Mouse (Mus musculus): ENCODE data around the gene Slc47a1. TPM values are rescaled to one million over a fixed set of nuclear protein-coding genes. Genes with fewer than 3 reads are reported as not detected.
"Not testable (repeated sequence)": the region's sequence is repeated elsewhere in the genome, so short reads cannot be mapped to it uniquely, and the experiment has no call there.

The Slc47a1 gene
- polyA plus RNA-seq, 1 experiment from 2014 or later, result 9.1 TPM

GRCm38 (mm10) chr11:61316864-61317263, 61.3 kb downstream of the Slc47a1 start:
- Histone ChIP-seq H3K27me3 (ENCODE audit: control insufficient read depth, insufficient read depth, low read length) (peaks cover 3% of the 10 kb centered on the region; the same call in 1 of the 2 replicates), H3K4me3 (ENCODE audit: low read length) (no peak overlapping the region), H3K4me2 (replicated peaks; ENCODE audit: low read depth, low read length) (no peak overlapping the region), H3K36me3 (ENCODE audit: control insufficient read depth, insufficient read depth, low read length) (no peaks in the 10 kb centered on the region), H3K9ac (ENCODE audit: low read depth, low read length) (no peak overlapping the region), H3K9me3 (ENCODE audit: control insufficient read depth, low read length) (no peaks in the 10 kb centered on the region), H3K4me1 (ENCODE audit: control insufficient read depth, insufficient read depth, low read length) (peaks cover 6% of the 10 kb centered on the region; the same call in 1 of the 2 replicates), H3K27ac (ENCODE audit: low read depth, low read length) (no peak overlapping the region)
- WGBS, result 64% methylated on average over 2 of the region's 2 CpGs
- ATAC-seq (ENCODE audit: low FRiP score, low TSS enrichment), result no peak

- 53% methylated on average over 7 of the region's 7 CpGs for WGBS
- peaks cover 6% of the 10 kb centered on the region; the same call in 1 of the 2 replicates for H3K9me3 ChIP-seq (ENCODE audit: control insufficient read depth, low read length)
- H3K4me3 ChIP-seq (ENCODE audit: low read length), result no peak overlapping the region
- no peak overlapping the region for H3K27ac ChIP-seq (ENCODE audit: low read depth, low read length)
- no peak overlapping the region for H3K9ac ChIP-seq (ENCODE audit: low read depth, low read length)
- no peak for ATAC-seq (ENCODE audit: low FRiP score, low TSS enrichment)
- no peaks in the 10 kb centered on the region for H3K4me1 ChIP-seq (ENCODE audit: control insufficient read depth, insufficient read depth, low read length)
- H3K4me2 ChIP-seq (replicated peaks; ENCODE audit: low read depth, low read length), result no peak overlapping the region
- H3K36me3 ChIP-seq (ENCODE audit: control insufficient read depth, insufficient read depth, low read length), result no peaks in the 10 kb centered on the region
- H3K27me3 ChIP-seq (ENCODE audit: control insufficient read depth, insufficient read depth, low read length), result no peaks in the 10 kb centered on the region
Observed at GRCm38 (mm10) chr11:61310321-61310720, 67.8 kb downstream of the Slc47a1 start.

GRCm38 (mm10) chr11:61309831-61310230, 68.3 kb downstream of the Slc47a1 start:
- Histone ChIP-seq H3K27ac (ENCODE audit: low read depth, low read length) (no peak overlapping the region), H3K4me3 (ENCODE audit: low read length) (no peak overlapping the region), H3K36me3 (ENCODE audit: control insufficient read depth, insufficient read depth, low read length) (no peaks in the 10 kb centered on the region), H3K9me3 (ENCODE audit: control insufficient read depth, low read length) (peaks cover 8% of the 10 kb centered on the region; the same call in 1 of the 2 replicates), H3K9ac (ENCODE audit: low read depth, low read length) (no peak overlapping the region), H3K4me1 (ENCODE audit: control insufficient read depth, insufficient read depth, low read length) (no peaks in the 10 kb centered on the region), H3K4me2 (replicated peaks; ENCODE audit: low read depth, low read length) (no peak overlapping the region), H3K27me3 (ENCODE audit: control insufficient read depth, insufficient read depth, low read length) (no peaks in the 10 kb centered on the region)
- ATAC-seq (ENCODE audit: low FRiP score, low TSS enrichment), result no peak
- 61% methylated on average over 12 of the region's 12 CpGs for WGBS

DNA sequence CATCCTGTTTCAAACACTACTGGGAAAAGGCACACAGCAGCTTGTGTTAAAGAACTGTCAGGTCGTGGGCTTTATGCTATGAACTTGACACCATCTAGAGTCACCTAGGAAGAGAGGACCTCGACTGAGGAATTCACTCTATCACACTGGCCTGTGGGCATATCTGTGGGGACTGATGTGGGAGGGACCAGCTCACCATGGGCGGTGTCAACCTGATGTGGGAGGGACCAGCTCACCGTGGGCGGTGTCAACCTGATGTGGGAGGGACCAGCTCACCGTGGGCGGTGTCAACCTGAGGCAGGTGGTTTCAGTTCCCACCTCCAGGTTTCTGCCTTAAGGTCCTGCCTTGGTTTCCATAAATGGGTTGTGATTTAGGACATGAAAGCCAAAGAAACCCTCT, 70.3 kb downstream of the Slc47a1 start:
- no peaks in the 10 kb centered on the region for H3K27me3 ChIP-seq (ENCODE audit: control insufficient read depth, insufficient read depth, low read length)
- ATAC-seq (ENCODE audit: low FRiP score, low TSS enrichment), result no peak; the same call in 1 of the 2 replicates
- H3K9ac ChIP-seq (ENCODE audit: low read depth, low read length), result no peak overlapping the region
- 37% methylated on average over 7 of the region's 7 CpGs for WGBS
- H3K36me3 ChIP-seq (ENCODE audit: control insufficient read depth, insufficient read depth, low read length), result no peaks in the 10 kb centered on the region
- no peaks in the 10 kb centered on the region for H3K4me1 ChIP-seq (ENCODE audit: control insufficient read depth, insufficient read depth, low read length)
- no peak overlapping the region for H3K27ac ChIP-seq (ENCODE audit: low read depth, low read length)
- no peak overlapping the region for H3K4me2 ChIP-seq (replicated peaks; ENCODE audit: low read depth, low read length)
- H3K4me3 ChIP-seq (ENCODE audit: low read length), result no peak overlapping the region
- peaks cover 8% of the 10 kb centered on the region; the same call in 1 of the 2 replicates for H3K9me3 ChIP-seq (ENCODE audit: control insufficient read depth, low read length)

DNA sequence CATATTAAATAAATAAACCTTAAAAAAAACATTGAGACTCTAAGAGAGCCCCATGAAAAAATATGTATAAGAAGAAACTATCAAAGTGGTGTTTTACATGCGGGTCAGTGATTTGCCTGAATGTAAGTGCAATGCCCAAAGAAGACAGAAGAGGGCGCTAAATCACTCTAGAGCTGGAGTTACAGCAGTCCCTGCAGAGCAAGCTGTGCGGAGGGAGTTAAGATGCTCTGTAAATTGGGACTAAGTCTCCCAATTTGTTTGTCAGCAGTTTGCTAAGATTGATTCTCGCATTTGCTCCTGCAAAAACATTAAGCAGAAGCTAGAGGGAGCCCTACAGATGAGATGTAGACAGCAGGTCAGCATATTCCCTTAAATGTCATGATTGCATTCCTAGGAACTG, 72.8 kb downstream of the Slc47a1 start:
- H3K9ac ChIP-seq (ENCODE audit: low read depth, low read length), result no peak overlapping the region
- H3K4me1 ChIP-seq (ENCODE audit: control insufficient read depth, insufficient read depth, low read length), result no peaks in the 10 kb centered on the region
- H3K27ac ChIP-seq (ENCODE audit: low read depth, low read length), result no peak overlapping the region
- no peaks in the 10 kb centered on the region for H3K36me3 ChIP-seq (ENCODE audit: control insufficient read depth, insufficient read depth, low read length)
- H3K9me3 ChIP-seq (ENCODE audit: control insufficient read depth, low read length), result peaks cover 8% of the 10 kb centered on the region; the same call in 1 of the 2 replicates
- no peak overlapping the region for H3K4me3 ChIP-seq (ENCODE audit: low read length)
- H3K4me2 ChIP-seq (replicated peaks; ENCODE audit: low read depth, low read length), result no peak overlapping the region
- WGBS, result 77% methylated on average over 4 of the region's 4 CpGs
- no peaks in the 10 kb centered on the region for H3K27me3 ChIP-seq (ENCODE audit: control insufficient read depth, insufficient read depth, low read length)
- no peak for ATAC-seq (ENCODE audit: low FRiP score, low TSS enrichment)

- WGBS, result 93% methylated on average over 6 of the region's 10 CpGs
- H3K4me2 ChIP-seq (replicated peaks; ENCODE audit: low read depth, low read length); ATAC-seq (ENCODE audit: low FRiP score, low TSS enrichment); H3K4me1 ChIP-seq (ENCODE audit: control insufficient read depth, insufficient read depth, low read length); H3K36me3 ChIP-seq (ENCODE audit: control insufficient read depth, insufficient read depth, low read length); H3K27ac ChIP-seq (ENCODE audit: low read depth, low read length); H3K4me3 ChIP-seq (ENCODE audit: low read length); H3K27me3 ChIP-seq (ENCODE audit: control insufficient read depth, insufficient read depth, low read length); H3K9me3 ChIP-seq (ENCODE audit: control insufficient read depth, low read length); H3K9ac ChIP-seq (ENCODE audit: low read depth, low read length): not testable (repeated sequence)
Observed at GRCm38 (mm10) chr11:61304535-61304934, 73.6 kb downstream of the Slc47a1 start.

DNA sequence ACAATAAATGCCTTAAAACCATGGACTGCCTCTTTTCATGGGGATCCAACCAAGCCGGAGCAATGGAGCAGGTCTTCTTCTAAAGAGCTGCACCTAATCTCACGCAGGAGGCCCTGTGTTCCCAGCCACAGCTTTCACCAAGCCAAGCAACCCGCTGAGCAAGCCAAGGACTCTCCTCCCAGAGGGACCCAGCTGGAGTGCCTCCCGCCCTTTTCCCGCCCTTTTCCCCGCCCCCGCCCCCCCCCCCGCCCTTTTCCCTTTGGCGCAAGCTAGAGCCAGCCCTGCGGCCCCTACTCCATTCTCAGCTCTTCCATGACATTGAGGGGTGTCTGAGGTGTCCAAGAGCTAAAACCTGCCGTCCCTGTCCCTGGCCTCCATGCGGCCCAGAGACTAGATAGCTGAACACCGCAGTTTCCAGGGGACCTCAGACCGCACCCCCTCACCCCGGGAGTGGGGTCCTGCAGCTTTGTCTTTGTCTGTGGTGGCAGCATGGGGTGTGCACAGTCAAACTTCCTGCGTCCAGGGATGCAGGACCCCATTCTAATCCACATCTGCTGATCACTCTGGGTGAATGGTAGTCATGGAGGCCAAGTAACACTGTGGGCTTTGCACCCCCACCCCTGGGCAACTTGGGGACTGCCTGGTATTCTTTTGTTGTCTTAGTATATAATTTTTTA, 77.3 kb downstream of the Slc47a1 start:
- H3K9me3 ChIP-seq (ENCODE audit: control insufficient read depth, low read length), result peaks cover 8% of the 10 kb centered on the region; the same call in 1 of the 2 replicates
- peak; percentile 68; the same call in 1 of the 2 replicates for ATAC-seq (ENCODE audit: low FRiP score, low TSS enrichment)
- no peaks in the 10 kb centered on the region for H3K4me1 ChIP-seq (ENCODE audit: control insufficient read depth, insufficient read depth, low read length)
- 23% methylated on average over 13 of the region's 16 CpGs for WGBS
- H3K27ac ChIP-seq (ENCODE audit: low read depth, low read length), result no peak overlapping the region
- no peak overlapping the region for H3K9ac ChIP-seq (ENCODE audit: low read depth, low read length)
- H3K4me2 ChIP-seq (replicated peaks; ENCODE audit: low read depth, low read length), result peak overlapping the region; percentile 18
- H3K4me3 ChIP-seq (ENCODE audit: low read length), result no peak overlapping the region
- H3K27me3 ChIP-seq (ENCODE audit: control insufficient read depth, insufficient read depth, low read length), result no peaks in the 10 kb centered on the region
- H3K36me3 ChIP-seq (ENCODE audit: control insufficient read depth, insufficient read depth, low read length), result no peaks in the 10 kb centered on the region

GRCm38 (mm10) chr11:61300205-61300604, 77.9 kb downstream of the Slc47a1 start:
- no peaks in the 10 kb centered on the region for H3K4me1 ChIP-seq (ENCODE audit: control insufficient read depth, insufficient read depth, low read length)
- no peak for ATAC-seq (ENCODE audit: low FRiP score, low TSS enrichment)
- H3K9ac ChIP-seq (ENCODE audit: low read depth, low read length), result no peak overlapping the region
- no peak overlapping the region for H3K27ac ChIP-seq (ENCODE audit: low read depth, low read length)
- no peaks in the 10 kb centered on the region for H3K27me3 ChIP-seq (ENCODE audit: control insufficient read depth, insufficient read depth, low read length)
- H3K9me3 ChIP-seq (ENCODE audit: control insufficient read depth, low read length), result peaks cover 1% of the 10 kb centered on the region; the same call in 1 of the 2 replicates
- no peak overlapping the region for H3K4me2 ChIP-seq (replicated peaks; ENCODE audit: low read depth, low read length)
- no peaks in the 10 kb centered on the region for H3K36me3 ChIP-seq (ENCODE audit: control insufficient read depth, insufficient read depth, low read length)
- WGBS, result 61% methylated on average over 3 of the region's 3 CpGs
- H3K4me3 ChIP-seq (ENCODE audit: low read length), result no peak overlapping the region

DNA sequence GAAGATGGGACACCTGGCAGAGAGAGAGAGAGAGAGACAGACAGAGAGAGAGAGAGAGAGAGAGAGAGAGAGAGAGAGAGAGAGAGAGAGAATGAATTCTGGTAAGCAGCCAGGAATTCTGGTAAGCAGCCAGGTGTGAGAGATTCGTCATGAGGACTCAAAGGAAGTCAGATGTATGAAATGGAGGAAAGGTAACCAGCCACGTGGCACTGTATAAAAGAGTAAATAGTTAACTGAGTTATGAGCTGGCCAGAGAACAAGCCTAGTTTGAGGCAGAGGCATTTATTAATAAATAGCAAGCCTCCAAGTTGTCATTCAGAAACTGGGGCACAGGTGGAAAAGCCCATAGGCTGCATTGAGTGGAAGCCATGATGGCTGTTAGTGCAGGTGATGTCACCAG, 80.2 kb downstream of the Slc47a1 start:
- WGBS, result 64% methylated on average over 2 of the region's 2 CpGs
- ATAC-seq (ENCODE audit: low FRiP score, low TSS enrichment), result no peak
- H3K4me1 ChIP-seq (ENCODE audit: control insufficient read depth, insufficient read depth, low read length), result no peaks in the 10 kb centered on the region

More for the DNA sequence above, 80.2 kb downstream of the Slc47a1 start:
- Histone ChIP-seq H3K4me2 (replicated peaks; ENCODE audit: low read depth, low read length) (no peak overlapping the region), H3K9me3 (ENCODE audit: control insufficient read depth, low read length) (no peaks in the 10 kb centered on the region), H3K27ac (ENCODE audit: low read depth, low read length) (no peak overlapping the region), H3K9ac (ENCODE audit: low read depth, low read length) (no peak overlapping the region), H3K36me3 (ENCODE audit: control insufficient read depth, insufficient read depth, low read length) (no peaks in the 10 kb centered on the region), H3K27me3 (ENCODE audit: control insufficient read depth, insufficient read depth, low read length) (no peaks in the 10 kb centered on the region), H3K4me3 (ENCODE audit: low read length) (no peak overlapping the region)

Data from kidney, embryonic 14.5 days (tissue).